Mouse (Mus musculus): Measurements from ENCODE around the gene Speg. TPM values are rescaled to one million over a fixed set of nuclear protein-coding genes. Genes with fewer than 3 reads are reported as not detected.

Speg gene
- polyA plus RNA-seq, 1 experiment: 35.0 TPM

- TF ChIP-seq POLR2A (IDR thresholded peaks at IDR 0.05; ENCODE audit: borderline replicate concordance, extremely low read depth, low read depth, low read length) (no peak), CTCF (IDR thresholded peaks at IDR 0.05; ENCODE audit: insufficient read depth, low read length) (no peak)
- 48% methylated on average over 4 of the region's 4 CpGs for WGBS
- 0 out of 2 replicates have a peak, but pooled peaks cover 2% of the 10 kb centered on the region for H3K4me1 ChIP-seq (ENCODE audit: control insufficient read depth, insufficient read depth, low read length)
- H3K4me3 ChIP-seq (replicated peaks; ENCODE audit: extremely low read depth, low read depth, low read length): peak overlapping the region; percentile 17
- no peak for DNase-seq
Measured at GRCm38 (mm10) chr1:75361123-75361522, 14.0 kb upstream of the Speg start.

GRCm38 (mm10) chr1:75361750-75362149 lies 13.3 kb upstream of the Speg start:
- WGBS: 22% methylated on average over 4 of the region's 4 CpGs

GRCm38 (mm10) chr1:75363868-75364267 lies 11.2 kb upstream of the Speg start:
- no peak for TF ChIP-seq POLR2A (IDR thresholded peaks at IDR 0.05; ENCODE audit: borderline replicate concordance, extremely low read depth, low read depth, low read length)
- TF ChIP-seq CTCF (IDR thresholded peaks at IDR 0.05; ENCODE audit: insufficient read depth, low read length): no peak
- no peak for DNase-seq
- 0 out of 2 replicates have a peak, but pooled peaks cover 2% of the 10 kb centered on the region for H3K4me1 ChIP-seq (ENCODE audit: control insufficient read depth, insufficient read depth, low read length)
- 74% methylated on average over 3 of the region's 3 CpGs for WGBS
- H3K4me3 ChIP-seq (replicated peaks; ENCODE audit: extremely low read depth, low read depth, low read length): no peak overlapping the region

More at GRCm38 (mm10) chr1:75361750-75362149, 13.3 kb upstream of the Speg start:
- Histone ChIP-seq H3K4me1 (ENCODE audit: control insufficient read depth, insufficient read depth, low read length) (0 out of 2 replicates have a peak, but pooled peaks cover 2% of the 10 kb centered on the region), H3K4me3 (replicated peaks; ENCODE audit: extremely low read depth, low read depth, low read length) (no peak overlapping the region)
- no peak for TF ChIP-seq POLR2A (IDR thresholded peaks at IDR 0.05; ENCODE audit: borderline replicate concordance, extremely low read depth, low read depth, low read length)
- TF ChIP-seq CTCF (IDR thresholded peaks at IDR 0.05; ENCODE audit: insufficient read depth, low read length): no peak
- no peak for DNase-seq

GRCm38 (mm10) chr1:75365510-75366137 lies 9.5 kb upstream of the Speg start:
- 65% methylated on average over 14 of the region's 14 CpGs for whole genome bisulfite sequencing

GRCm38 (mm10) chr1:75369360-75369983 lies 5.6 kb upstream of the Speg start:
- H3K4me1 ChIP-seq (ENCODE audit: control insufficient read depth, insufficient read depth, low read length): no peaks in the 10 kb centered on the region
- WGBS: 44% methylated on average over 25 of the region's 25 CpGs
- TF ChIP-seq CTCF (IDR thresholded peaks at IDR 0.05; ENCODE audit: insufficient read depth, low read length) (no peak), POLR2A (IDR thresholded peaks at IDR 0.05; ENCODE audit: borderline replicate concordance, extremely low read depth, low read depth, low read length) (no peak)
- no peak for DNase-seq
- no peak overlapping the region for H3K4me3 ChIP-seq (replicated peaks; ENCODE audit: extremely low read depth, low read depth, low read length)

More at GRCm38 (mm10) chr1:75365510-75366137, 9.5 kb upstream of the Speg start:
- no peaks in the 10 kb centered on the region for H3K4me1 ChIP-seq (ENCODE audit: control insufficient read depth, insufficient read depth, low read length)
- no peak overlapping the region for H3K4me3 ChIP-seq (replicated peaks; ENCODE audit: extremely low read depth, low read depth, low read length)
- TF ChIP-seq CTCF (IDR thresholded peaks at IDR 0.05; ENCODE audit: insufficient read depth, low read length): no peak
- no peak for TF ChIP-seq POLR2A (IDR thresholded peaks at IDR 0.05; ENCODE audit: borderline replicate concordance, extremely low read depth, low read depth, low read length)
- DNase-seq: no peak

GRCm38 (mm10) chr1:75369984-75370660 lies 5.0 kb upstream of the Speg start:
- TF ChIP-seq POLR2A (IDR thresholded peaks at IDR 0.05; ENCODE audit: borderline replicate concordance, extremely low read depth, low read depth, low read length) (no peak), CTCF (IDR thresholded peaks at IDR 0.05; ENCODE audit: insufficient read depth, low read length) (no peak)
- Histone ChIP-seq H3K4me1 (ENCODE audit: control insufficient read depth, insufficient read depth, low read length) (no peaks in the 10 kb centered on the region), H3K4me3 (replicated peaks; ENCODE audit: extremely low read depth, low read depth, low read length) (no peak overlapping the region)
- 35% methylated on average over 13 of the region's 13 CpGs for whole genome bisulfite sequencing
- no peak for DNase-seq

- 53% methylated on average over 13 of the region's 13 CpGs for WGBS
- no peak for DNase-seq
- TF ChIP-seq CTCF (IDR thresholded peaks at IDR 0.05; ENCODE audit: insufficient read depth, low read length) (peak; percentile 43), POLR2A (IDR thresholded peaks at IDR 0.05; ENCODE audit: borderline replicate concordance, extremely low read depth, low read depth, low read length) (no peak)
- Histone ChIP-seq H3K4me3 (replicated peaks; ENCODE audit: extremely low read depth, low read depth, low read length) (no peak overlapping the region), H3K4me1 (ENCODE audit: control insufficient read depth, insufficient read depth, low read length) (no peaks in the 10 kb centered on the region)
Measured at GRCm38 (mm10) chr1:75371317-75372095, 3.6 kb upstream of the Speg start.

GRCm38 (mm10) chr1:75372450-75372849 lies 2.6 kb upstream of the Speg start:
- Histone ChIP-seq H3K4me3 (replicated peaks; ENCODE audit: extremely low read depth, low read depth, low read length) (no peak overlapping the region), H3K4me1 (ENCODE audit: control insufficient read depth, insufficient read depth, low read length) (no peaks in the 10 kb centered on the region)
- no peak for DNase-seq
- 65% methylated on average over 3 of the region's 3 CpGs for WGBS
- TF ChIP-seq POLR2A (IDR thresholded peaks at IDR 0.05; ENCODE audit: borderline replicate concordance, extremely low read depth, low read depth, low read length) (no peak), CTCF (IDR thresholded peaks at IDR 0.05; ENCODE audit: insufficient read depth, low read length) (no peak)

GRCm38 (mm10) chr1:75373276-75373675 lies 1.8 kb upstream of the Speg start:
- H3K4me1 ChIP-seq (ENCODE audit: control insufficient read depth, insufficient read depth, low read length): no peaks in the 10 kb centered on the region
- no peak overlapping the region for H3K4me3 ChIP-seq (replicated peaks; ENCODE audit: extremely low read depth, low read depth, low read length)
- DNase-seq: no peak
- WGBS: 75% methylated on average over 3 of the region's 3 CpGs
- TF ChIP-seq CTCF (IDR thresholded peaks at IDR 0.05; ENCODE audit: insufficient read depth, low read length) (no peak), POLR2A (IDR thresholded peaks at IDR 0.05; ENCODE audit: borderline replicate concordance, extremely low read depth, low read depth, low read length) (no peak)
